Mouse (Mus musculus) erythroblast, embryonic 14.5 days (primary cell): Measurements from ENCODE around the gene Syngr1.

ENCODE experiments used
- GATA1 ChIP-seq: IDR thresholded peaks from 2 replicates; pipeline ENCODE4 v1.6.1; 2012; ENCODE audit warnings: low read length, inconsistent platforms, mixed read lengths
- TAL1 ChIP-seq: IDR thresholded peaks from 3 replicates; pipeline ENCODE4 v1.6.1; 2012; ENCODE audit warnings: low read length, inconsistent platforms, mixed read lengths

DNA sequence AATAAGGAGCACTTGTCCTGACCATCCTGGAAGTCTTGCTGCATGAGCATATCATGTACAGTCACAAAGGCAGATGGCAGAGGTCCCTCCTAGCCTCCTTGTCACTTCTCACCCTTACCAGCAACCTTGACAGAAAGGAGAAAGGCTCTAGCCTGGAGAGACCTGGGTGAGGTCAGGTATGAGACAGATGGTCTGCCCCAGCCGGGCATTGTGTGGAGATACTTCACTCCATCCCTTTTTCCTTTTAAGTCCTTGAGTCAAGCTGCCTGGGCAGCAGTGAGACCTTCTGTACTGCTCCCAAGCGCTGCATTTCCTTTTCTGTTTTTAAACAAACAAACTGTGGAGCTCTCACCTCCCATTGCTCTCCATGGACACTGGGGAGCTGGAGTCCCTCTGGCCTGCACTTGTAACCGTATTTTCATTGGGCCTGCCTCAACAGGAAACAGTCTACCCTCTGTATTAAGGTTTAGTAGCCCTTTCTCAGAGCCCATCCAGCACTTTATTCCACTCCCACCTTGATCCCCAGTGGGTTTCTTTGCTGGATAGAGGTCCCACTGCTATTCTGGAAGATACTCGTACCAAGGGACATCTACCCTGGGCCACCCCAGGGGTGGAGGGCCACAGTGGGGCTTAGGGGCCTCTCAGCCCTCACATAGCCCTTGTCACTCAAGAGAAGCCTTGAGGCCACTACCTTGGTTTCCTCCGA, 67.0 kb downstream of the Syngr1 start:
- TF ChIP-seq GATA1 (no peak), TAL1 (no peak)
